Mouse (Mus musculus): Measurements from ENCODE around the gene Mfap5. TPM values are rescaled to one million over a fixed set of nuclear protein-coding genes. Genes with fewer than 3 reads are reported as not detected.
"Not testable (repeated sequence)": the region's sequence is repeated elsewhere in the genome, so short reads cannot be mapped to it uniquely, and the experiment has no call there.

Gene Mfap5
- polyA plus RNA-seq, 1 experiment from 2014 or later = 2.8 TPM

DNA sequence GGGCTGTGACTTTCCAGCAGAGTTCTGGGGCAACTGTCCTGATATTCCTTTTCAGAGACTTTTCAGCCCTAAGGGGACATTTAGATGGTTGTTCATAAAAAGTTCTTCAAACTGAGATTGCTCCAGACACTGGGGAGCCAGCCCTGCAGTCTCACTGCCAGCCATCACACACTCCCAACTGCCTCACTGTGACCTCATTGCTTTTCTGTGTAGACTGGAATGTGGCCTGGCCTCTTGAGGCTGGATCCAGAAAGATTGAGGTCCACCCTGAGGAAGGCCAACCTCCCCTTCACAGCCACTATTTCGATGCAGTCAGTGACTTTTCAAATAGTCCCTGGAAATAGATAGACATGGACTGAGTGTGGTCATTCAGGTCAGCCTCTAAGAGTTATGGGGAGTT is 12.0 kb downstream of the Mfap5 start:
- no peak overlapping the region for H3K4me3 ChIP-seq
- H3K36me3 ChIP-seq = no peaks in the 10 kb centered on the region
- WGBS = 93% methylated on average over 1 of the region's 1 CpGs
- no peak overlapping the region for H3K27ac ChIP-seq (replicated peaks)
- no peaks in the 10 kb centered on the region for H3K27me3 ChIP-seq
- H3K4me1 ChIP-seq (replicated peaks) = no peaks in the 10 kb centered on the region
- H3K9me3 ChIP-seq = no peaks in the 10 kb centered on the region
- H3K4me2 ChIP-seq = no peak overlapping the region
- H3K9ac ChIP-seq = no peak overlapping the region
- ATAC-seq (ENCODE audit: low FRiP score, low read depth) = no peak

DNA sequence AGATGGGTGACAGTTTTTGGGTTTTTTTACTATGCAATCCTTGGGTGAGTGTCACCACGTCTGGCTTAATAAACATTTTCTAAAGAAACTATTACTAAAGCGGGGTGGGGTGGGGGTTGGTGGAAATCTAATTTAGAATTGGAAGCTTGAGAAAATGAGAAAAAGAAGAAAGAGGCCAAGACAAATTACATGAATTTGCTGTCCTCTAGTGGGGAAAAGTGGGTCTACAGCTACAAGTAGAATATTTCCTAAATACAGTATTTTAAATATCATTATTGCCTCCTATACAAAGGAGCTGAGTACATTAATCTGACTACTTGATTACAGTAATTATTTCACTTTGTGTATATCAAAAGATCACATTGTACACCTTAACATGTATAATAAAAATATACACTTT is 13.7 kb downstream of the Mfap5 start:
- no peak overlapping the region for H3K9ac ChIP-seq

DNA sequence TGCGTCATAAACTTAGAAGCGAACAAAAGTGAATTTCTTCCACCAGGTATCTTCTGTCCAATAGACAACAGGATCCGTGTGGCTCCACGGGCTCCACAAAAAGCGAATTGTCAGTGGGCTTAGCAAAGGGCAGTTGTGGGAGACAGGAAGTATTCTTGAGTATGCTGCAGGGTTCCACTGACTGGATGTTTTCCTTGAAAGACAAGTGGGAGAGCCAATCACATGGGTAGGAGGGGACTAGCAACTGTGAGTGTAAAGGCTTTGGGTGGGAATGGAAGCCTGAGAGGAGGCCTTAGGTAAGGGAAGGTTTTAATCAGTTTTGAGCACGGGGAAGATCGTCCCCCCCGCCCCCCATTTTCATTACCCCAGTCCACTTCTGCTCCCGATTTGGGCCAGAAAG is 16.9 kb downstream of the Mfap5 start:
- 75% methylated on average over 9 of the region's 9 CpGs for WGBS
- peak; percentile 74; the same call in 1 of the 2 replicates for ATAC-seq (ENCODE audit: low FRiP score, low read depth)
- no peaks in the 10 kb centered on the region for H3K9me3 ChIP-seq
- no peaks in the 10 kb centered on the region for H3K36me3 ChIP-seq
- H3K4me3 ChIP-seq = no peak overlapping the region
- no peak overlapping the region for H3K9ac ChIP-seq
- H3K27ac ChIP-seq (replicated peaks) = no peak overlapping the region
- no peaks in the 10 kb centered on the region for H3K4me1 ChIP-seq (replicated peaks)
- H3K4me2 ChIP-seq = no peak overlapping the region
- no peaks in the 10 kb centered on the region for H3K27me3 ChIP-seq

More for the DNA sequence above, 13.7 kb downstream of the Mfap5 start:
- no peak overlapping the region for H3K4me2 ChIP-seq
- 36% methylated on average over 2 of the region's 2 CpGs for WGBS
- ATAC-seq (ENCODE audit: low FRiP score, low read depth) = no peak
- H3K27me3 ChIP-seq = no peaks in the 10 kb centered on the region
- no peaks in the 10 kb centered on the region for H3K9me3 ChIP-seq
- no peaks in the 10 kb centered on the region for H3K36me3 ChIP-seq
- H3K4me1 ChIP-seq (replicated peaks) = no peaks in the 10 kb centered on the region
- no peak overlapping the region for H3K4me3 ChIP-seq
- no peak overlapping the region for H3K27ac ChIP-seq (replicated peaks)

DNA sequence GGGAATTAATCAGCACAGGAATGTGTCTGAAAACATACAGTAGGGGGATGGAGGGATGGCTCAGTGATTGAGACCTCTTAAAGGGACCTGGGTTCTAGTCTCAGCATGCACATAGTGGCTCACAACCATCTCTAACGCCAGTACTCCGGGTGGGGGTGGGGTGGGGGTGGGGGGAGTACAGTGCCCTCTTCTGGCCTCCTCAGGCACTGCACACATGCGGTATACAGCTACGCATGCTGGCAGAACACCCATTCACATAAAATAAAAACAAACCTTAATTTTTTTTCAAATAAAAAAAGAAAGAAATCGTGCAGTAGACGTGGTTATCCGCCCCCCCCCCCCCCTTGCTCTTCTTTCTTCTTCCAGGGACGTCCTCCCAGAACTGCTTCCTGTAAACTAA is 17.6 kb downstream of the Mfap5 start:
- Histone ChIP-seq H3K27me3 (no peaks in the 10 kb centered on the region), H3K4me3 (no peak overlapping the region), H3K4me1 (replicated peaks) (no peaks in the 10 kb centered on the region), H3K9ac (no peak overlapping the region), H3K4me2 (no peak overlapping the region), H3K27ac (replicated peaks) (no peak overlapping the region), H3K9me3 (no peaks in the 10 kb centered on the region), H3K36me3 (no peaks in the 10 kb centered on the region)
- 87% methylated on average over 8 of the region's 8 CpGs for WGBS
- no peak for ATAC-seq (ENCODE audit: low FRiP score, low read depth)

DNA sequence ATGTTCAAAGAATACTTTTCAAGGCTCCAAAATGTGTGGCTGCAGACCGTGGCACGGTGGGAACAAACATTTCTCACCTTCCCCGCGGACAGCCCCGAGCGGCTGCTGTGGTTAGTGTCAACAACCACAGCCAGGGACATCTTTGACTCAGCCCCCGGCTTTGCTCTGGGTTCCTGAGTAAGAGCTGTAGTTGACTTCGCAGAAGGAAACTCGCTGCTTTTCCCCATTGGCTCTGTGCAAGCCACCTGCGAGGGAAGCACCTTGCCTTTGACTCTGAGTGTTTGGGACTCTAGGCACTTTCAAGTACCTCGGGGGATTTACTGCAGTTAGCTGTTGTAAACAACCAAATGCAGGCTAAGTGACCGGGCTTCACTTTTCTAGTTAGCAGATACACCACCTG is 22.0 kb downstream of the Mfap5 start:
- H3K4me2 ChIP-seq = no peak overlapping the region
- H3K9ac ChIP-seq = no peak overlapping the region
- no peaks in the 10 kb centered on the region for H3K27me3 ChIP-seq
- no peaks in the 10 kb centered on the region for H3K9me3 ChIP-seq
- H3K36me3 ChIP-seq = no peaks in the 10 kb centered on the region
- no peak overlapping the region for H3K4me3 ChIP-seq
- WGBS = 70% methylated on average over 12 of the region's 12 CpGs
- H3K27ac ChIP-seq (replicated peaks) = no peak overlapping the region
- H3K4me1 ChIP-seq (replicated peaks) = no peaks in the 10 kb centered on the region
- ATAC-seq (ENCODE audit: low FRiP score, low read depth) = no peak

DNA sequence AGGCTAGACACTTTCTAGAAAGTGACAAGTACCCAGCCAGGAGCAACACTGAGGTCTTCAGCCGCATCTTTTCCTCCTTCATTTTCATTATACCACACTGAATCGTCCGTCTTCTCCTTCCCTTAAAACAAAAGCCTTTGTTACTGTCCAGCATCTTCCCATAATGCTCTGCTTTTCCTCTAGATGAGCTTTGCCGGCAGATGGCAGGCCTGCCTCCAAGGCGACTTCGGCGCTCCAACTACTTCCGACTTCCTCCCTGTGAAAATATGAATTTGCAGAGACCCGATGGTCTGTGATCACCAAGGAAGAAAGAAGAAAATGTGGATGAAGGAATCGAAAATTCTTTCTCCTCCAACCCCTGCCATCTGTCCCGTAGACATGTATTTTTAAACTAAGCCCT is 22.5 kb downstream of the Mfap5 start:
- no peaks in the 10 kb centered on the region for H3K9me3 ChIP-seq
- WGBS = 79% methylated on average over 11 of the region's 11 CpGs
- H3K4me2 ChIP-seq = no peak overlapping the region
- no peak for ATAC-seq (ENCODE audit: low FRiP score, low read depth)
- 0 out of 2 replicates have a peak, but pooled peaks cover 2% of the 10 kb centered on the region for H3K4me1 ChIP-seq (replicated peaks)
- no peak overlapping the region for H3K27ac ChIP-seq (replicated peaks)
- H3K27me3 ChIP-seq = no peaks in the 10 kb centered on the region
- no peak overlapping the region for H3K9ac ChIP-seq
- no peak overlapping the region for H3K4me3 ChIP-seq
- H3K36me3 ChIP-seq = no peaks in the 10 kb centered on the region

DNA sequence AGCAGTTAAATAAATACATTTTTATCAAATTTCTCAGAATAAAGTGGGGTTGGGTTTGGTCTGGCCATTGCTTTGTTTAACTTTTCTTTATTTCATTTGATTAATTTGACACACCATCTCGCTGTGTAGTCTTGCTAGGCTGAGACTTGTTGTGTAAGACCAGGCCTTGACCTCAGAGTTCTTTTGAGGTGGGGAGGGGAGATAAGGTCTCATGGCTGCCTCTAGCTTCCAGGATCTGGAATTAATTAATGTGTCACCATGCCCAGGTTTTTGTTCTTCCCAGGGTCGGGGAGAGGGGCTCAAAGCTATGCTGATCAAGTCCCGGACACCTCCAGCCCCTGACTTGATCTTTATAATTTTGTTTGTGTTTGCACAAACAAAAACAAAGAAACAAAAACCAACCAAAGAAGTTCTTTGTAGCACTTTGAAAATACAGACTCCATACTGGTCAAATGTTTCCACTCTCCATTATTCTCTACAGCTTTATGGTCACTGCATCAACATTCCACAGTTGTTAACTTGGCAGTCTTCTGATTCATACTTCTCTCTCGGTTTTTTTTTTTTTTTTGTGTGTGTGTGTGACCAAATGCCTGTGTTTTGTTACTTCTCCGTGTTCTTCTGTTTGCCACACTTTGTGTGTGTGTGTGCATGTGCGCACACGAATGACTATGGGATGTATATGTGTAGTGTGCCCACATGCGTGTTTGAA is 26.0 kb downstream of the Mfap5 start:
- ATAC-seq (ENCODE audit: low FRiP score, low read depth) = no peak
- H3K9ac ChIP-seq = no peak overlapping the region
- 0 out of 2 replicates have a peak, but pooled peaks cover 4% of the 10 kb centered on the region for H3K4me1 ChIP-seq (replicated peaks)
- no peaks in the 10 kb centered on the region for H3K27me3 ChIP-seq
- H3K36me3 ChIP-seq = no peaks in the 10 kb centered on the region
- H3K4me3 ChIP-seq = no peak overlapping the region
- WGBS = 66% methylated on average over 8 of the region's 8 CpGs
- H3K27ac ChIP-seq (replicated peaks) = no peak overlapping the region
- no peak overlapping the region for H3K4me2 ChIP-seq
- no peaks in the 10 kb centered on the region for H3K9me3 ChIP-seq

DNA sequence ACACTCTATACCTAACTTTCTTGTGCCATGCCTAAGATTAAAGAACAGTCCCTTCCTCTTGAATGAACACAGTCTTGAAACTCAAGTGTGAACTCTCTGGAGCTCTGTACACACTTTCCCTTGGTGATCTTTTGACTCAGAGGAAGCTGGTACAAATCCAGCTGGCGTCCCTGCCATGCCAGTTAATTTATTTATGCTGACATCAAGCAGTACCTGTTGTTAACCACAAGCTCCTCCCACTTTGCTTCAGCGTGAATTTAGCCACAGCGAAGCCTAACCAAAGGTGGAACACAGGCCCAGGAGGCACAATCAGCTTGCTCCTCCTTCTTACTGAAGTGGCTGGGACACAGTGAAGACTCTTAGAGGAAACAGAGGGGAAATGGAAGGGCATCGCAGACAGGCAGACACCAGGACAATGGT is 27.2 kb downstream of the Mfap5 start:
- H3K9ac ChIP-seq = no peak overlapping the region

DNA sequence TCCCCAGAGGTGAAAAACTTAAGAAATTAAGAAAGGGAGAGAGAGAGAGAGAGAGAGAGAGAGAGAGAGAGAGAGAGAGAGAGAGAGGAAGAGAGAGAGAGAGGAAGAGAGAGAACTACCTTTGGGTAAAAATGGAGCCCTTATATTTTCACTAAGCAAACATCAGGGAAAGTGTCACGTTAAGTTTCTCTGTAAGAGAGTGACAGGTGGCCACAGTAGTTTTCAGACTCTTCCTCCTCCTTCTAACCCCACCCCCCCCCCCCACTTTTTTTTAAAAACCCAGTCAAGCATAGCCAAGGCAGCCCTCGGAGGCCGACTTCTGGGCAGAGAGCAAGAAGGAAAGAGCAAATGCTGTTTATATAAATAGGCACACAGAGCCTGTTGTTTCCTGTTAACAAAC is 28.4 kb downstream of the Mfap5 start:
- Histone ChIP-seq H3K4me2 (no peak overlapping the region), H3K27ac (replicated peaks) (no peak overlapping the region), H3K9ac (no peak overlapping the region), H3K9me3 (no peaks in the 10 kb centered on the region), H3K27me3 (no peaks in the 10 kb centered on the region), H3K36me3 (no peaks in the 10 kb centered on the region), H3K4me1 (replicated peaks) (0 out of 2 replicates have a peak, but pooled peaks cover 4% of the 10 kb centered on the region), H3K4me3 (no peak overlapping the region)
- no peak for ATAC-seq (ENCODE audit: low FRiP score, low read depth)
- WGBS = 24% methylated on average over 3 of the region's 3 CpGs

More for the DNA sequence above, 27.2 kb downstream of the Mfap5 start:
- Histone ChIP-seq H3K4me3 (no peak overlapping the region), H3K4me2 (peak overlapping the region; percentile 36), H3K4me1 (replicated peaks) (0 out of 2 replicates have a peak, but pooled peaks cover 4% of the 10 kb centered on the region), H3K9me3 (no peaks in the 10 kb centered on the region), H3K27me3 (no peaks in the 10 kb centered on the region), H3K36me3 (no peaks in the 10 kb centered on the region), H3K27ac (replicated peaks) (no peak overlapping the region)
- 8% methylated on average over 4 of the region's 4 CpGs for WGBS
- 0 out of 2 replicates have a peak, but pooled peaks have one; percentile 42 for ATAC-seq (ENCODE audit: low FRiP score, low read depth)

DNA sequence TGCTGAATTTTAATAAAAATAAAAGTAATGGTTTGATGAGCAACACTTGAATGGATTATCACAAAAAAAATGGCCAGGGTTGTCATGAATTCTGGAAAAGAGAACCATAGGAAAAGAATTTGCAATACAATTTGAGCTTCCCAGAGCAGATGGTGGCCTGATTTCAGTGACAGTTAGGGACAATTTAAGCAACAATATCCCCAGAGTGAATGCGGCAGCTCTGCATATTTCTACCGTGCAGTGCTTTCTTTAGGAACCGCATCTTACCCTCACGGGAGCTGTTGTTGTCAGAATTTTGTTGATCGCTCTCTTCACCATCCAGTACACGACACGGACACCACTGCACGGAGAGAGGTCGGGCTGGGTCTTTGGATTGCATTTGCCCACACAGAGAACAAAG is 33.9 kb downstream of the Mfap5 start:
- no peak for ATAC-seq (ENCODE audit: low FRiP score, low read depth)
- Histone ChIP-seq H3K4me3 (no peak overlapping the region), H3K36me3 (no peaks in the 10 kb centered on the region), H3K27ac (replicated peaks) (no peak overlapping the region), H3K9me3 (no peaks in the 10 kb centered on the region), H3K4me1 (replicated peaks) (no peaks in the 10 kb centered on the region), H3K9ac (no peak overlapping the region), H3K27me3 (no peaks in the 10 kb centered on the region), H3K4me2 (no peak overlapping the region)
- 71% methylated on average over 9 of the region's 9 CpGs for WGBS

DNA sequence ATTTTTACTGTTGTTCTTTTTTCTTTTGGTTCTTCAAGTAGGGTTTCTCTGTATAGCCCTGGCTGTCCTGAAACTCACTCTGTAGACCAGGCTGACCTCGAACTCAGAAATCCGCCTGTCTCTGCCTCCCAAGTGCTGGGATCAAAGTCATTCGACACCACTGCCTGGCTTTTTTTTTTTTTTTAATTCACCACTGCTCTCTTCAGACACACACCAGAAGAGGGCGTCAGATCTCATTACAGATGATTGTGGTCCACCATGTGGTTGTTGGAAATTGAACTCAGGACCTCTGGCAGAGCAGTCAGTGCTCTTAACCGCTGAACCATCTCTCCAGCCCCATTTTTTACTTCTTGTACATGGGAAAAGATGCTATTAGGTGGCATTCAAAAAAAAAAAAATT is 36.8 kb downstream of the Mfap5 start:
- H3K27ac ChIP-seq (replicated peaks); H3K4me3 ChIP-seq; H3K36me3 ChIP-seq; H3K9me3 ChIP-seq; ATAC-seq (ENCODE audit: low FRiP score, low read depth); H3K9ac ChIP-seq; H3K4me1 ChIP-seq (replicated peaks); H3K27me3 ChIP-seq; H3K4me2 ChIP-seq: not testable (repeated sequence)
- 80% methylated on average over 5 of the region's 5 CpGs for WGBS

DNA sequence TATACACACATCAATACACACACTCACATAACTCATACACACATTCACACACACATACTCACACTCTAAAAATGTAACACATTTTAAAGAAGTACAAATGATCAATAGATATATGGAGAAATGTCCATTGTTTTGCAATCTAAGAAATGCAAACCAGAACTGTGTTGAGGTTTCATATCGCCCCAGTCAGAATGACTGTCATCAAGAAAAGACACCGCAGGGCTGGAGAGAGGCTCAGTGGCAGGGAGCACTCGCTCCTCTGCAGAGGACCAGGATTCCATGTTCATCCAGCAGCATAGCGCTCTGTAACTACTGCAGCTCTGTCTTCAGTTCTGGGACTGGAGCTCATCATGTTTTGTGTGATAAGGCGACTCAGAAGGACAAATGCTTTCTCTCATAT is 37.9 kb downstream of the Mfap5 start:
- no peak overlapping the region for H3K4me2 ChIP-seq
- WGBS = 85% methylated on average over 5 of the region's 5 CpGs
- H3K36me3 ChIP-seq = no peaks in the 10 kb centered on the region
- no peaks in the 10 kb centered on the region for H3K4me1 ChIP-seq (replicated peaks)
- H3K9me3 ChIP-seq = no peaks in the 10 kb centered on the region
- no peak overlapping the region for H3K27ac ChIP-seq (replicated peaks)
- ATAC-seq (ENCODE audit: low FRiP score, low read depth) = no peak
- H3K9ac ChIP-seq = no peak overlapping the region
- no peaks in the 10 kb centered on the region for H3K27me3 ChIP-seq
- H3K4me3 ChIP-seq = no peak overlapping the region

DNA sequence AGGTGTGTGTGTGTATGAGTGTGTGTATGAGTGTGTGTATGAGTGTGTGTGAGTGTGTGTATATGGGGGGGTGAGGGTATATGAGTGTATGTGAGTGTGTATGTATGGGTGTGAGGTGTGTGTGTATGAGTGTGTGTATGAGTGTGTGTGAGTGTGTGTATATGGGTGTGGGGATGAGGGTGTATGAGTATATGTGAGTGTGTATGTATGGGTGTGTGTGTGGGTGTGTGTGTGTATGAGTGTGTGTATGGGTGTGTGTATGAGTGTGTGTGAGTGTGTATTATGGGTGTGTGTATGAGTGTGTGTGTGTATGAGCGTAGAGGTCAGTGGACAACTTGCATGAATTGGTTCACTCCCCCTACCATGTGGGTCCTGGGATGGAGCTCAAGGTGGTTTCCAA is 39.0 kb downstream of the Mfap5 start:
- H3K4me2 ChIP-seq = no peak overlapping the region
- no peaks in the 10 kb centered on the region for H3K36me3 ChIP-seq
- no peak for ATAC-seq (ENCODE audit: low FRiP score, low read depth)
- H3K4me3 ChIP-seq = no peak overlapping the region
- H3K9ac ChIP-seq = no peak overlapping the region
- H3K27me3 ChIP-seq = no peaks in the 10 kb centered on the region
- no peak overlapping the region for H3K27ac ChIP-seq (replicated peaks)
- no peaks in the 10 kb centered on the region for H3K4me1 ChIP-seq (replicated peaks)
- H3K9me3 ChIP-seq = no peaks in the 10 kb centered on the region
- 85% methylated on average over 1 of the region's 1 CpGs for WGBS
